Mouse (Mus musculus) urinary bladder, postnatal 4 days (tissue): ENCODE results near the gene Schip1.

Experiments
- DNase-seq, 2 experiments: peaks; one replicate each; pipeline ENCODE4 v3.0.0; 2021 to 2022; ENCODE audit warnings: low spot score in 2 of 2

Gene Schip1

GRCm38 (mm10) chr3:68583771-68584511 is 519.3 kb downstream of the Schip1 start:
- DNase-seq, result no peak

GRCm38 (mm10) chr3:68585213-68585612 is 520.6 kb downstream of the Schip1 start:
- no peak for DNase-seq

- no peak for DNase-seq
Observed at GRCm38 (mm10) chr3:68586646-68587064, 522.1 kb downstream of the Schip1 start.

GRCm38 (mm10) chr3:68587567-68588245 is 523.1 kb downstream of the Schip1 start:
- DNase-seq, result no peak

- DNase-seq, result no peak
Observed at GRCm38 (mm10) chr3:68589220-68589840, 524.7 kb downstream of the Schip1 start.

- DNase-seq, result no peak
Observed at GRCm38 (mm10) chr3:68590436-68590835, 525.8 kb downstream of the Schip1 start.

- no peak for DNase-seq
Observed at GRCm38 (mm10) chr3:68592575-68592974, 528.0 kb downstream of the Schip1 start.

GRCm38 (mm10) chr3:68593073-68593867 is 528.7 kb downstream of the Schip1 start:
- no peak for DNase-seq

GRCm38 (mm10) chr3:68595316-68595925 is 530.8 kb downstream of the Schip1 start:
- no peak for DNase-seq

- DNase-seq, result no peak
Observed at GRCm38 (mm10) chr3:68596938-68597337, 532.3 kb downstream of the Schip1 start.

- DNase-seq, result no peak
Observed at GRCm38 (mm10) chr3:68602891-68603290, 538.3 kb downstream of the Schip1 start.

GRCm38 (mm10) chr3:68604467-68604866 is 539.9 kb downstream of the Schip1 start:
- DNase-seq, result no peak

GRCm38 (mm10) chr3:68604962-68605361 is 540.4 kb downstream of the Schip1 start:
- DNase-seq, result no peak

- no peak for DNase-seq
Observed at GRCm38 (mm10) chr3:68605942-68606603, 541.5 kb downstream of the Schip1 start.

GRCm38 (mm10) chr3:68606730-68607129 is 542.1 kb downstream of the Schip1 start:
- no peak for DNase-seq

- DNase-seq, result no peak
Observed at GRCm38 (mm10) chr3:68607336-68607735, 542.7 kb downstream of the Schip1 start.

- no peak for DNase-seq
Observed at GRCm38 (mm10) chr3:68608848-68609497, 544.4 kb downstream of the Schip1 start.

GRCm38 (mm10) chr3:68610011-68610410 is 545.4 kb downstream of the Schip1 start:
- no peak for DNase-seq

- DNase-seq, result no peak
Observed at GRCm38 (mm10) chr3:68610598-68611261, 546.1 kb downstream of the Schip1 start.
